ENCODE assay signal across 21 mouse cellular contexts in genomic region chr6:82021074-82021473, GRCm38 (mm10). TPM values are rescaled to one million over a fixed set of nuclear protein-coding genes. Genes with fewer than 3 reads are reported as not detected.
DNase-seq lines count a peak whose midpoint lies in the region; ATAC-seq and TF ChIP-seq lines count a peak whose summit lies in the region.
"Had no signal": no experiment of that assay in that cellular context is flagged by ENCODE, and none has a peak within 500 bp of the region (broad histone marks: within the 10 kb centered on the region; RNA-seq: fewer than 3 reads in every experiment).

No protein-coding gene starts in this region.

- H3K4me3 ChIP-seq in kidney, adult 2 months (ENCODE audit: insufficient read depth, low read depth, low read length): no peak overlapping the region
- no peak overlapping the region for H3K4me3 ChIP-seq in kidney, embryonic 14.5 days (ENCODE audit: low read length)
- no peak overlapping the region for H3K4me3 ChIP-seq in kidney, postnatal 0 days (replicated peaks; ENCODE audit: low read depth, low read length)
- H3K4me3 ChIP-seq: embryonic facial prominence, embryonic 13.5 days; forebrain, embryonic 12.5 days; heart, embryonic 13.5 days; hindbrain, embryonic 15.5 days had no signal

- no peak for ATAC-seq in kidney, embryonic 14.5 days (ENCODE audit: low FRiP score, low TSS enrichment)
- peak; percentile 83 for ATAC-seq in Patski
- peak; percentile 92 for ATAC-seq in kidney, postnatal 0 days (replicated peaks; ENCODE audit: low FRiP score, low read depth)
- ATAC-seq: CD4-positive, CD25-positive, alpha-beta regulatory T cell, adult 4 months; forebrain, embryonic 16.5 days had no signal

- CTCF ChIA-PET in Patski (lab: Charles Lee): interaction anchor here (1.1 to 2.0 kb wide), 3 partner anchors 19 to 33 kb away, joined by 3 to 9 read pairs (median 4); no protein-coding TSS in a partner anchor

- no peak for TF ChIP-seq POLR2A in kidney, adult 2 months (IDR thresholded peaks at IDR 0.05; ENCODE audit: low read depth, low read length)

- H3K27ac ChIP-seq in kidney, adult 2 months (ENCODE audit: insufficient read depth, low read depth, low read length): peak overlapping the region; percentile 77
- H3K27ac ChIP-seq in kidney, embryonic 14.5 days (ENCODE audit: low read depth, low read length): no peak overlapping the region
- H3K27ac ChIP-seq in kidney, postnatal 0 days: no peak overlapping the region
- H3K27ac ChIP-seq: embryonic facial prominence, embryonic 13.5 days; forebrain, embryonic 12.5 days; heart, embryonic 13.5 days; hindbrain, embryonic 15.5 days had no signal

- intact Hi-C loops in left cerebral cortex, postnatal 36 days (cut with DNase I): no loop called here

- H3K9ac ChIP-seq in kidney, embryonic 14.5 days (ENCODE audit: low read depth, low read length): no peak overlapping the region
- H3K9ac ChIP-seq in kidney, postnatal 0 days (ENCODE audit: low read depth, low read length): no peak overlapping the region
- H3K9ac ChIP-seq: embryonic facial prominence, embryonic 13.5 days; forebrain, embryonic 12.5 days; heart, embryonic 13.5 days; hindbrain, embryonic 15.5 days had no signal

- in situ Hi-C loops in Patski (cut with MboI; ENCODE audit: low pct_unique_long_range_greater_than_20kb): no loop called here

- 47% methylated on average over 5 of the region's 5 CpGs for WGBS in kidney, adult 2 months
- WGBS in kidney, embryonic 14.5 days: 71% methylated on average over 5 of the region's 5 CpGs
- 62% methylated on average over 5 of the region's 5 CpGs for WGBS in kidney, postnatal 0 days

- no peaks in the 10 kb centered on the region for H3K36me3 ChIP-seq in kidney, adult 2 months (ENCODE audit: control insufficient read depth, insufficient read depth, low read length)
- H3K36me3 ChIP-seq in kidney, embryonic 14.5 days (ENCODE audit: control insufficient read depth, insufficient read depth, low read length): no peaks in the 10 kb centered on the region
- no peaks in the 10 kb centered on the region for H3K36me3 ChIP-seq in kidney, postnatal 0 days (ENCODE audit: insufficient read depth, low read length)
- H3K36me3 ChIP-seq: embryonic facial prominence, embryonic 13.5 days; forebrain, embryonic 12.5 days; G1E; heart, embryonic 13.5 days; hindbrain, embryonic 15.5 days had no signal

- H3K4me2 ChIP-seq in kidney, embryonic 14.5 days (replicated peaks; ENCODE audit: low read depth, low read length): no peak overlapping the region
- no peak overlapping the region for H3K4me2 ChIP-seq in kidney, postnatal 0 days (ENCODE audit: low read length)
- H3K4me2 ChIP-seq: embryonic facial prominence, embryonic 13.5 days; forebrain, embryonic 12.5 days; heart, embryonic 13.5 days; hindbrain, embryonic 15.5 days had no signal

- no peaks in the 10 kb centered on the region for H3K9me3 ChIP-seq in kidney, embryonic 14.5 days (ENCODE audit: control insufficient read depth, low read length)
- no peaks in the 10 kb centered on the region for H3K9me3 ChIP-seq in kidney, postnatal 0 days (replicated peaks; ENCODE audit: low read length)
- H3K9me3 ChIP-seq: embryonic facial prominence, embryonic 13.5 days; forebrain, embryonic 12.5 days; heart, embryonic 13.5 days; hindbrain, embryonic 15.5 days had no signal

- peak; percentile 78 for DNase-seq in kidney, adult 2 months
- DNase-seq in 3T3-L1 (ENCODE audit: low read depth, low spot score): peak; percentile 41
- DNase-seq in Patski (ENCODE audit: low read depth, low spot score): no peak
- DNase-seq in kidney, postnatal 0 days (ENCODE audit: low spot score): no peak
- DNase-seq in left cerebral cortex, postnatal 36 days (ENCODE audit: low spot score in 2 of 2): no peak
- DNase-seq in gastrocnemius, postnatal 4 days (ENCODE audit: low spot score in 2 of 2): no peak
- DNase-seq: adrenal gland, postnatal 14 days; B cell, adult 2 months; cerebellum, adult 11-12 months; cerebellum, adult 9-10 months; cerebellum, postnatal 25 days; gastrocnemius, postnatal 10 days; heart, postnatal 36 days had no signal

- H3K27me3 ChIP-seq in kidney, adult 2 months (replicated peaks; ENCODE audit: control insufficient read depth, insufficient read depth, low read length): no peaks in the 10 kb centered on the region
- no peaks in the 10 kb centered on the region for H3K27me3 ChIP-seq in kidney, embryonic 14.5 days (ENCODE audit: control insufficient read depth, insufficient read depth, low read length)
- H3K27me3 ChIP-seq in Patski: no peaks in the 10 kb centered on the region
- no peaks in the 10 kb centered on the region for H3K27me3 ChIP-seq in kidney, postnatal 0 days (ENCODE audit: insufficient read depth, low read length)
- H3K27me3 ChIP-seq: embryonic facial prominence, embryonic 13.5 days; forebrain, embryonic 12.5 days; heart, embryonic 13.5 days; hindbrain, embryonic 15.5 days had no signal

- peaks cover 5% of the 10 kb centered on the region for H3K4me1 ChIP-seq in kidney, adult 2 months (ENCODE audit: control insufficient read depth, insufficient read depth, low read length)
- no peaks in the 10 kb centered on the region for H3K4me1 ChIP-seq in kidney, embryonic 14.5 days (ENCODE audit: control insufficient read depth, insufficient read depth, low read length)
- no peaks in the 10 kb centered on the region for H3K4me1 ChIP-seq in kidney, postnatal 0 days (replicated peaks; ENCODE audit: insufficient read depth, low read length)
- H3K4me1 ChIP-seq: embryonic facial prominence, embryonic 13.5 days; forebrain, embryonic 12.5 days; heart, embryonic 13.5 days; hindbrain, embryonic 15.5 days had no signal

- no peak for TF ChIP-seq CTCF in kidney, adult 2 months (conservative IDR thresholded peaks at IDR 0.05; ENCODE audit: insufficient read depth, insufficient read length, low read depth, low read length)
- TF ChIP-seq CTCF in Patski (IDR thresholded peaks at IDR 0.05): no peak
- TF ChIP-seq CTCF in kidney, postnatal 0 days (IDR thresholded peaks at IDR 0.05; ENCODE audit: low read depth): no peak

- POLR2A ChIA-PET in Patski (lab: Charles Lee): no interaction called here

RNA-seq across cellular contexts. Expression of gene Eva1a, which starts 19.8 kb away (rescaled TPM):
- 34.3 and 39.2 TPM in 2 replicates for polyA plus RNA-seq in kidney, adult 2 months (2012; rRNA removed)
- polyA plus RNA-seq in kidney, embryonic 14.5 days (2014; fragmentation: Nextera tagmentation; extraction: Ambion mirVana): 37.3 and 45.4 TPM in 2 replicates
- 48.0 TPM for polyA plus RNA-seq in Patski (2021)
- polyA plus RNA-seq in kidney, postnatal 0 days (2015; fragmentation: Nextera tagmentation; extraction: Ambion mirVana): 60.8 and 62.5 TPM in 2 replicates
- total RNA-seq in left cerebral cortex, postnatal 36 days (2021): 10 to 100 TPM; 11.3 to 15.2 TPM
- total RNA-seq in gastrocnemius, postnatal 4 days (2021): 1 to 10 TPM; 2.9 to 3.3 TPM
- polyA plus RNA-seq: CD4-positive, CD25-positive, alpha-beta regulatory T cell, adult 4 months; G1E had no signal

RNA-seq across cellular contexts. Expression of gene Mrpl19, which starts 55.3 kb away (rescaled TPM):
- 4.2 and 4.6 TPM in 2 replicates for polyA plus RNA-seq in kidney, adult 2 months (2012; rRNA removed)
- polyA plus RNA-seq in kidney, embryonic 14.5 days (2014; fragmentation: Nextera tagmentation; extraction: Ambion mirVana): 56.9 and 73.2 TPM in 2 replicates
- polyA plus RNA-seq in Patski (2021): 46.7 TPM
- 30.7 and 36.1 TPM in 2 replicates for polyA plus RNA-seq in kidney, postnatal 0 days (2015; fragmentation: Nextera tagmentation; extraction: Ambion mirVana)
- 10 to 100 TPM; 31.4 to 43.3 TPM for total RNA-seq in left cerebral cortex, postnatal 36 days (2021)
- total RNA-seq in gastrocnemius, postnatal 4 days (2021): 10 to 100 TPM; 29.8 to 32.5 TPM

Comparison
In these comparisons a context has a peak if more than half of its experiments do, and no peak if none do; other contexts are left out.
1. DNase-seq: peak in kidney, adult 2 months (single experiment) and 3T3-L1 (single experiment); none in Patski (single experiment), kidney, postnatal 0 days (single experiment), left cerebral cortex, postnatal 36 days (0 of 2) and gastrocnemius, postnatal 4 days (0 of 2).